Mouse (Mus musculus): ENCODE data around the gene Tm9sf4. TPM values are rescaled to one million over a fixed set of nuclear protein-coding genes. Genes with fewer than 3 reads are reported as not detected.
A peak's percentile ranks its signal among the peaks of the same experiment; 100 is the strongest.

The Tm9sf4 gene
- polyA plus RNA-seq, 1 experiment from 2014 or later, result 69.7 TPM

- H3K4me2 ChIP-seq, result no peak overlapping the region
- H3K27me3 ChIP-seq, result no peaks in the 10 kb centered on the region
- no peak overlapping the region for H3K9ac ChIP-seq
- H3K4me3 ChIP-seq, result no peak overlapping the region
- peaks cover 15% of the 10 kb centered on the region for H3K4me1 ChIP-seq (replicated peaks)
- no peaks in the 10 kb centered on the region for H3K9me3 ChIP-seq
- no peak for ATAC-seq (ENCODE audit: low read depth)
- no peak overlapping the region for H3K27ac ChIP-seq (replicated peaks)
- H3K36me3 ChIP-seq, result peaks cover 16% of the 10 kb centered on the region
- WGBS, result 93% methylated on average over 2 of the region's 2 CpGs
Observed at GRCm38 (mm10) chr2:153222566-153222965, 61.5 kb downstream of the Tm9sf4 start.

- Histone ChIP-seq H3K27ac (replicated peaks) (peak within 1 kb of the TSS; percentile 83), H3K9ac (peak within 1 kb of the TSS; percentile 84), H3K4me2 (peak within 1 kb of the TSS; percentile 72), H3K36me3 (peaks cover 39% of the 10 kb centered on the region), H3K9me3 (no peaks in the 10 kb centered on the region), H3K4me3 (peak within 1 kb of the TSS; percentile 58), H3K27me3 (no peaks in the 10 kb centered on the region), H3K4me1 (replicated peaks) (peaks cover 15% of the 10 kb centered on the region)
- 5% methylated on average over 31 of the region's 31 CpGs for WGBS
- ATAC-seq (ENCODE audit: low read depth), result peak; percentile 82
Observed at GRCm38 (mm10) chr2:153224946-153225594, 64.0 kb downstream of the Tm9sf4 start, which contains the start of gene Tspyl3. Gene Tspyl3, minus strand, starts transcription at chr2:153225441.

DNA sequence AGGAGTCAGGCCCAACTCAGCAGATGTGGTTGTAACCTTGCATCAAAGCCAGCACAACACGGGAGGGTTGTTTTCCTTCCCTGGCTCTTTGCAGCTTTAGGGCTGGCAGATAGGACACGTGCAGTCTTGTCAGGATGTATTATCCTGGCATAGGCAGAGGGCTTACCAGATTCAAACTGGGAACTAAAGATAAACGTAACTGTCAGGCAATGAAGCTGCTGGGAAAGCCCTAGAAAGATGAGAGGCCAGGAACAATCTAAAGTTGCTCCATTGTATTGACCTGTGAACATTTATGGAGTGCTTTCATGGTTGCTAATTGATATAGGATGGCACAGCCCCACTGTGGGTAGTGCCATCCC is 64.5 kb downstream of the Tm9sf4 start:
- ATAC-seq (ENCODE audit: low read depth), result no peak; the same call in 1 of the 2 replicates
- WGBS, result 8% methylated on average over 3 of the region's 3 CpGs

GRCm38 (mm10) chr2:153227959-153228358 is 66.9 kb downstream of the Tm9sf4 start:
- no peaks in the 10 kb centered on the region for H3K9me3 ChIP-seq
- no peak overlapping the region for H3K9ac ChIP-seq
- 93% methylated on average over 4 of the region's 4 CpGs for WGBS
- ATAC-seq (ENCODE audit: low read depth), result no peak
- H3K27me3 ChIP-seq, result no peaks in the 10 kb centered on the region
- peaks cover 59% of the 10 kb centered on the region for H3K36me3 ChIP-seq
- H3K4me2 ChIP-seq, result no peak overlapping the region
- H3K4me1 ChIP-seq (replicated peaks), result peaks cover 15% of the 10 kb centered on the region
- no peak overlapping the region for H3K4me3 ChIP-seq
- no peak overlapping the region for H3K27ac ChIP-seq (replicated peaks)

More for the DNA sequence above, 64.5 kb downstream of the Tm9sf4 start:
- Histone ChIP-seq H3K9me3 (no peaks in the 10 kb centered on the region), H3K27me3 (no peaks in the 10 kb centered on the region), H3K36me3 (peaks cover 44% of the 10 kb centered on the region), H3K27ac (replicated peaks) (peak overlapping the region; percentile 83), H3K4me3 (peak overlapping the region; percentile 58), H3K4me2 (peak overlapping the region; percentile 72), H3K9ac (peak overlapping the region; percentile 84), H3K4me1 (replicated peaks) (peaks cover 15% of the 10 kb centered on the region)

GRCm38 (mm10) chr2:153228523-153228922 is 67.4 kb downstream of the Tm9sf4 start:
- Histone ChIP-seq H3K27ac (replicated peaks) (no peak overlapping the region), H3K9ac (no peak overlapping the region), H3K9me3 (no peaks in the 10 kb centered on the region), H3K4me1 (replicated peaks) (peaks cover 15% of the 10 kb centered on the region), H3K4me2 (no peak overlapping the region), H3K27me3 (no peaks in the 10 kb centered on the region), H3K4me3 (no peak overlapping the region), H3K36me3 (peaks cover 64% of the 10 kb centered on the region)
- no peak for ATAC-seq (ENCODE audit: low read depth)
- 91% methylated on average over 5 of the region's 5 CpGs for WGBS

DNA sequence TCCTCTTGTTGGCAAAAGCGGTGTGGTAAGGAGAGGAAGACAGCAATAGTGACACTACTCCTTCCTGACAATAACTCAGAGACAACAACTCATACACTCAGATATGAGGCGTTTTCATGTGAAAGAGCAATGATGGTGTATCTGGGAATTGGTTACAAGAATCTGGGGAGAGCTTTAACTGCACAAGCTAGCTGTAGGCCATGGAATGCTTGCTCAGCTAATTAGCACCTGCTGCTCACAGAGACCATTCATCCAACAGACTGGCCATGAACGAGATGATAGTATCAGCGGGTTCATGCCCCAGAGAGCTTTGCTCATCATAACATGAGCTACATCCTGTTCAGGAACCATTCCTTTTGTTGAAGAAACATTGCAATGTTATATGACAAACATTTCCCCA is 76.1 kb downstream of the Tm9sf4 start:
- whole genome bisulfite sequencing, result 65% methylated on average over 4 of the region's 4 CpGs
- ATAC-seq (ENCODE audit: low read depth), result no peak
- no peaks in the 10 kb centered on the region for H3K9me3 ChIP-seq
- H3K4me3 ChIP-seq, result no peak overlapping the region
- no peaks in the 10 kb centered on the region for H3K27me3 ChIP-seq
- H3K27ac ChIP-seq (replicated peaks), result no peak overlapping the region
- H3K4me1 ChIP-seq (replicated peaks), result peaks cover 45% of the 10 kb centered on the region
- no peak overlapping the region for H3K4me2 ChIP-seq
- peaks cover 49% of the 10 kb centered on the region for H3K36me3 ChIP-seq
- H3K9ac ChIP-seq, result no peak overlapping the region

- WGBS, result 76% methylated on average over 4 of the region's 4 CpGs
- Histone ChIP-seq H3K36me3 (peaks cover 42% of the 10 kb centered on the region), H3K4me1 (replicated peaks) (peaks cover 52% of the 10 kb centered on the region), H3K27ac (replicated peaks) (no peak overlapping the region), H3K9ac (no peak overlapping the region), H3K4me3 (no peak overlapping the region), H3K27me3 (no peaks in the 10 kb centered on the region), H3K4me2 (no peak overlapping the region), H3K9me3 (no peaks in the 10 kb centered on the region)
- ATAC-seq (ENCODE audit: low read depth), result no peak
Observed at GRCm38 (mm10) chr2:153237891-153238290, 76.8 kb downstream of the Tm9sf4 start.

DNA sequence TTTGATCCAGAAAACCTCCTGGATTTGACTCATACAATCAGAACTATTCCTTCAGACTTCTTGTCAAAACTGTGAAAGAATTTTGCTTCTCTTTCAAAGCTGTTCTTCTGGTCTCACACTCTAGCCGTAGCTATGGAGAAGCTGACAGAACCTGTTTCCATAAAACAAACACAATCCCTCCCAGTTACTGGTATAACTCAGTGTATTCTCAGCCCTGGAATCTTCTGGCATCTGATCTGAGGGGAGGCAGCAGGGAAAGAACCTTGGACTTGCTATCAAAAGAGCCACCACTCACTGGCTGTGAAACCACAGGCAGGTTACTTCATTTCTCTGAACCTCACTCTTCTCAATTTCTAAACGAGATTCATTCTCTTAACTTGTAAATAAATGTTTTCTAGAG is 77.3 kb downstream of the Tm9sf4 start:
- no peak overlapping the region for H3K4me2 ChIP-seq
- no peak for ATAC-seq (ENCODE audit: low read depth)
- H3K4me3 ChIP-seq, result no peak overlapping the region
- H3K27me3 ChIP-seq, result no peaks in the 10 kb centered on the region
- 81% methylated on average over 2 of the region's 2 CpGs for WGBS
- no peaks in the 10 kb centered on the region for H3K9me3 ChIP-seq
- H3K9ac ChIP-seq, result no peak overlapping the region
- peaks cover 57% of the 10 kb centered on the region for H3K4me1 ChIP-seq (replicated peaks)
- H3K36me3 ChIP-seq, result peaks cover 38% of the 10 kb centered on the region
- no peak overlapping the region for H3K27ac ChIP-seq (replicated peaks)

- H3K4me1 ChIP-seq (replicated peaks), result peaks cover 60% of the 10 kb centered on the region
- no peak overlapping the region for H3K27ac ChIP-seq (replicated peaks)
- ATAC-seq (ENCODE audit: low read depth), result no peak
- peaks cover 35% of the 10 kb centered on the region for H3K36me3 ChIP-seq
- WGBS, result 62% methylated on average over 7 of the region's 7 CpGs
- peak overlapping the region; percentile 98 for H3K9ac ChIP-seq
- H3K4me3 ChIP-seq, result peak overlapping the region; percentile 97
- peak overlapping the region; percentile 88 for H3K4me2 ChIP-seq
- H3K27me3 ChIP-seq, result no peaks in the 10 kb centered on the region
- no peaks in the 10 kb centered on the region for H3K9me3 ChIP-seq
Observed at GRCm38 (mm10) chr2:153239021-153239859, 78.1 kb downstream of the Tm9sf4 start.

GRCm38 (mm10) chr2:153239860-153240480 is 78.9 kb downstream of the Tm9sf4 start:
- WGBS, result 11% methylated on average over 22 of the region's 22 CpGs
- Histone ChIP-seq H3K27me3 (no peaks in the 10 kb centered on the region), H3K9ac (peak overlapping the region; percentile 98), H3K36me3 (peaks cover 28% of the 10 kb centered on the region), H3K4me3 (peak overlapping the region; percentile 97), H3K4me2 (peak overlapping the region; percentile 88), H3K9me3 (no peaks in the 10 kb centered on the region), H3K27ac (replicated peaks) (peak overlapping the region; percentile 91; the same call in 1 of the 2 replicates), H3K4me1 (replicated peaks) (peaks cover 60% of the 10 kb centered on the region)
- no peak for ATAC-seq (ENCODE audit: low read depth)

GRCm38 (mm10) chr2:153240701-153241235 is 79.7 kb downstream of the Tm9sf4 start:
- Histone ChIP-seq H3K9ac (peak overlapping the region; percentile 98), H3K9me3 (no peaks in the 10 kb centered on the region), H3K36me3 (peaks cover 20% of the 10 kb centered on the region), H3K4me3 (peak overlapping the region; percentile 97), H3K4me1 (replicated peaks) (peaks cover 60% of the 10 kb centered on the region), H3K27me3 (no peaks in the 10 kb centered on the region), H3K27ac (replicated peaks) (peak overlapping the region; percentile 91), H3K4me2 (peak overlapping the region; percentile 88)
- peak; percentile 78 for ATAC-seq (ENCODE audit: low read depth)
- 0% methylated on average over 33 of the region's 33 CpGs for WGBS

All from neural tube, embryonic 13.5 days (tissue).